Mouse (Mus musculus) heart, embryonic 11.5 days (tissue): ENCODE data around the gene Olfr571. TPM values are rescaled to one million over a fixed set of nuclear protein-coding genes. Genes with fewer than 3 reads are reported as not detected.

ENCODE experiments used
- polyA plus RNA-seq: library from polyadenylated mRNA; unstranded; fragments of >200 nt; fragmentation: Nextera tagmentation; extraction: Ambion mirVana; gene quantifications from 2 replicates; pipeline ENCODE4 v1.2.1, GENCODE M21; 2014

Olfr571 gene
- polyA plus RNA-seq, 1 experiment from 2014 or later: not detected

Other genes with a start within 250 kb of the Olfr571 start
- 14.0 and 16.5 TPM in 2 replicates for gene Trim68, start 230.2 kb downstream of the Olfr571 start, polyA plus RNA-seq
- not detected in 2 replicates for gene Olfr557, start 221.6 kb downstream of the Olfr571 start, polyA plus RNA-seq
- gene Olfr558, start 215.3 kb downstream of the Olfr571 start, polyA plus RNA-seq: not detected in 2 replicates
- not detected in 2 replicates for gene Olfr33, start 198.5 kb downstream of the Olfr571 start, polyA plus RNA-seq
- gene Olfr559, start 190.0 kb downstream of the Olfr571 start, polyA plus RNA-seq: not detected in 2 replicates
- not detected in 2 replicates for gene Olfr560, start 158.2 kb downstream of the Olfr571 start, polyA plus RNA-seq
- gene Olfr78, start 158.1 kb downstream of the Olfr571 start, polyA plus RNA-seq: 0.10 TPM in 1 of 2 replicates, not detected in the other
- gene Olfr561, start 146.3 kb downstream of the Olfr571 start, polyA plus RNA-seq: not detected in 2 replicates
- gene Olfr564, start 114.1 kb downstream of the Olfr571 start, polyA plus RNA-seq: not detected in 2 replicates
- gene Olfr566, start 58.8 kb downstream of the Olfr571 start, polyA plus RNA-seq: not detected in 2 replicates
- gene Olfr568, start 40.4 kb downstream of the Olfr571 start, polyA plus RNA-seq: not detected in 2 replicates
- gene Olfr569, start 26.7 kb downstream of the Olfr571 start, polyA plus RNA-seq: not detected in 2 replicates
- gene Olfr570, start 23.0 kb downstream of the Olfr571 start, polyA plus RNA-seq: not detected in 2 replicates
- gene Olfr572, start 6.9 kb upstream of the Olfr571 start, polyA plus RNA-seq: not detected in 2 replicates
- not detected in 2 replicates for gene Olfr573-ps1, start 25.0 kb upstream of the Olfr571 start, polyA plus RNA-seq
- not detected in 2 replicates for gene Olfr574, start 30.9 kb upstream of the Olfr571 start, polyA plus RNA-seq
- not detected in 2 replicates for gene Olfr575, start 41.2 kb upstream of the Olfr571 start, polyA plus RNA-seq
- not detected in 2 replicates for gene Olfr576, start 45.1 kb upstream of the Olfr571 start, polyA plus RNA-seq
- gene Olfr577, start 58.4 kb upstream of the Olfr571 start, polyA plus RNA-seq: not detected in 2 replicates
- gene Olfr578, start 71.8 kb upstream of the Olfr571 start, polyA plus RNA-seq: not detected in 2 replicates
- gene Olfr582, start 120.5 kb upstream of the Olfr571 start, polyA plus RNA-seq: not detected in 2 replicates
- not detected in 2 replicates for gene Olfr583, start 133.8 kb upstream of the Olfr571 start, polyA plus RNA-seq
- gene Olfr584, start 164.3 kb upstream of the Olfr571 start, polyA plus RNA-seq: not detected in 2 replicates
- not detected in 2 replicates for gene Olfr585, start 180.2 kb upstream of the Olfr571 start, polyA plus RNA-seq
- not detected in 2 replicates for gene Olfr586, start 208.1 kb upstream of the Olfr571 start, polyA plus RNA-seq
- gene Olfr588-ps1, start 223.3 kb upstream of the Olfr571 start, polyA plus RNA-seq: not detected in 2 replicates
- gene Olfr589, start 238.8 kb upstream of the Olfr571 start, polyA plus RNA-seq: not detected in 2 replicates